Mouse (Mus musculus) megakaryocyte, adult 5-6 weeks (primary cell): Measurements from ENCODE around the gene Nelfb. TPM values are rescaled to one million over a fixed set of nuclear protein-coding genes. Genes with fewer than 3 reads are reported as not detected.

Experiments used
- total RNA-seq, 2 experiments: library from RNA; stranded (forward) in 1 of 2; stranded (reverse) in 1 of 2; fragments of 153-499, 151-499 nt in 1 of 2; fragments of 221-1000, 200-1000 nt in 1 of 2; gene quantifications; 2 replicates each; pipeline versions ENCODE4 v1.2.3 to v1.2.4; 2015 to 2017

Gene Nelfb
- total RNA-seq, 2 experiments from 2014 or later: 21.4 to 30.1 TPM

Other genes starting within 250 kb of the Nelfb start
Only the 30 nearest of the 33 such genes appear.
- 38.3 and 46.3 TPM in 2 replicates for gene Mrpl41, start 236.4 kb downstream of the Nelfb start, total RNA-seq (2015)
- 69.8 and 73.4 TPM in 2 replicates for gene Mrpl41, start 236.4 kb downstream of the Nelfb start, total RNA-seq (2017)
- gene Pnpla7, start 235.5 kb downstream of the Nelfb start, total RNA-seq (2015): 43.7 and 55.6 TPM in 2 replicates
- gene Pnpla7, start 235.5 kb downstream of the Nelfb start, total RNA-seq (2017): 38.3 and 38.5 TPM in 2 replicates
- 6.0 and 6.9 TPM in 2 replicates for gene Nsmf, start 157.1 kb downstream of the Nelfb start, total RNA-seq (2015)
- gene Nsmf, start 157.1 kb downstream of the Nelfb start, total RNA-seq (2017): 6.4 and 10.8 TPM in 2 replicates
- not detected in 2 replicates for gene Entpd8, start 131.2 kb downstream of the Nelfb start, total RNA-seq (2015)
- gene Entpd8, start 131.2 kb downstream of the Nelfb start, total RNA-seq (2017): not detected in 2 replicates
- gene Noxa1, start 116.3 kb downstream of the Nelfb start, total RNA-seq (2015): not detected in 2 replicates
- not detected in 2 replicates for gene Noxa1, start 116.3 kb downstream of the Nelfb start, total RNA-seq (2017)
- 1.1 TPM in 1 of 2 replicates, not detected in the other for gene Nrarp, start 30.7 kb downstream of the Nelfb start, total RNA-seq (2015)
- gene Nrarp, start 30.7 kb downstream of the Nelfb start, total RNA-seq (2017): 0.22 and 0.28 TPM in 2 replicates
- gene Tor4a, start 14.6 kb downstream of the Nelfb start, total RNA-seq (2015): 17.4 and 19.7 TPM in 2 replicates
- gene Tor4a, start 14.6 kb downstream of the Nelfb start, total RNA-seq (2017): 25.1 and 29.6 TPM in 2 replicates
- not detected in 2 replicates for gene Stpg3, start 3.1 kb upstream of the Nelfb start, total RNA-seq (2015)
- not detected in 2 replicates for gene Stpg3, start 3.1 kb upstream of the Nelfb start, total RNA-seq (2017)
- 0.20 and 0.57 TPM in 2 replicates for gene Fam166a, start 7.3 kb upstream of the Nelfb start, total RNA-seq (2015)
- not detected in 2 replicates for gene Fam166a, start 7.3 kb upstream of the Nelfb start, total RNA-seq (2017)
- 269 and 285 TPM in 2 replicates for gene Tubb4b, start 13.2 kb upstream of the Nelfb start, total RNA-seq (2015)
- gene Tubb4b, start 13.2 kb upstream of the Nelfb start, total RNA-seq (2017): 371 and 385 TPM in 2 replicates
- not detected in 2 replicates for gene Slc34a3, start 22.9 kb upstream of the Nelfb start, total RNA-seq (2015)
- gene Slc34a3, start 22.9 kb upstream of the Nelfb start, total RNA-seq (2017): not detected in 2 replicates
- not detected in 2 replicates for gene Rnf224, start 25.3 kb upstream of the Nelfb start, total RNA-seq (2015)
- not detected in 2 replicates for gene Rnf224, start 25.3 kb upstream of the Nelfb start, total RNA-seq (2017)
- gene Rnf208, start 30.8 kb upstream of the Nelfb start, total RNA-seq (2015): 0.14 TPM in 1 of 2 replicates, not detected in the other
- gene Rnf208, start 30.8 kb upstream of the Nelfb start, total RNA-seq (2017): not detected in 2 replicates
- gene Cysrt1, start 31.0 kb upstream of the Nelfb start, total RNA-seq (2015): not detected in 2 replicates
- gene Cysrt1, start 31.0 kb upstream of the Nelfb start, total RNA-seq (2017): not detected in 2 replicates
- 4.7 TPM in 2 replicates for gene AL732309.1, start 35.4 kb upstream of the Nelfb start, total RNA-seq (2015)
- 1.7 TPM in 1 of 2 replicates, not detected in the other for gene AL732309.1, start 35.4 kb upstream of the Nelfb start, total RNA-seq (2017)
- gene Tmem203, start 44.0 kb upstream of the Nelfb start, total RNA-seq (2015): 8.4 and 13.1 TPM in 2 replicates
- gene Tmem203, start 44.0 kb upstream of the Nelfb start, total RNA-seq (2017): 7.4 and 10.9 TPM in 2 replicates
- 7.5 and 10.5 TPM in 2 replicates for gene Tprn, start 51.1 kb upstream of the Nelfb start, total RNA-seq (2015)
- gene Tprn, start 51.1 kb upstream of the Nelfb start, total RNA-seq (2017): 5.2 and 6.0 TPM in 2 replicates
- 159 TPM in 2 replicates for gene Ssna1, start 60.9 kb upstream of the Nelfb start, total RNA-seq (2015)
- 61.1 and 86.0 TPM in 2 replicates for gene Ssna1, start 60.9 kb upstream of the Nelfb start, total RNA-seq (2017)
- gene Anapc2, start 61.0 kb upstream of the Nelfb start, total RNA-seq (2015): 28.9 and 40.5 TPM in 2 replicates
- gene Anapc2, start 61.0 kb upstream of the Nelfb start, total RNA-seq (2017): 25.1 and 32.1 TPM in 2 replicates
- gene Tmem210, start 76.7 kb upstream of the Nelfb start, total RNA-seq (2015): not detected in 2 replicates
- not detected in 2 replicates for gene Tmem210, start 76.7 kb upstream of the Nelfb start, total RNA-seq (2017)
- gene Lrrc26, start 78.4 kb upstream of the Nelfb start, total RNA-seq (2015): not detected in 2 replicates
- gene Lrrc26, start 78.4 kb upstream of the Nelfb start, total RNA-seq (2017): not detected in 2 replicates
- gene Grin1, start 107.7 kb upstream of the Nelfb start, total RNA-seq (2015): not detected in 2 replicates
- not detected in 2 replicates for gene Grin1, start 107.7 kb upstream of the Nelfb start, total RNA-seq (2017)
- gene Man1b1, start 120.8 kb upstream of the Nelfb start, total RNA-seq (2015): 14.8 TPM in 2 replicates
- gene Man1b1, start 120.8 kb upstream of the Nelfb start, total RNA-seq (2017): 36.8 and 40.8 TPM in 2 replicates
- gene Dpp7, start 144.9 kb upstream of the Nelfb start, total RNA-seq (2015): 25.1 and 30.5 TPM in 2 replicates
- 27.8 and 50.7 TPM in 2 replicates for gene Dpp7, start 144.9 kb upstream of the Nelfb start, total RNA-seq (2017)
- gene Uap1l1, start 154.2 kb upstream of the Nelfb start, total RNA-seq (2015): 34.4 and 36.0 TPM in 2 replicates
- 11.0 and 12.6 TPM in 2 replicates for gene Uap1l1, start 154.2 kb upstream of the Nelfb start, total RNA-seq (2017)
- gene Sapcd2, start 160.8 kb upstream of the Nelfb start, total RNA-seq (2015): 4.9 and 5.5 TPM in 2 replicates
- gene Sapcd2, start 160.8 kb upstream of the Nelfb start, total RNA-seq (2017): 3.6 and 4.6 TPM in 2 replicates
- not detected in 2 replicates for gene Entpd2, start 184.4 kb upstream of the Nelfb start, total RNA-seq (2015)
- gene Entpd2, start 184.4 kb upstream of the Nelfb start, total RNA-seq (2017): not detected in 2 replicates
- gene Npdc1, start 187.9 kb upstream of the Nelfb start, total RNA-seq (2015): not detected in 2 replicates
- not detected in 2 replicates for gene Npdc1, start 187.9 kb upstream of the Nelfb start, total RNA-seq (2017)
- 10.1 and 11.6 TPM in 2 replicates for gene Fut7, start 211.8 kb upstream of the Nelfb start, total RNA-seq (2015)
- gene Fut7, start 211.8 kb upstream of the Nelfb start, total RNA-seq (2017): 20.4 and 21.5 TPM in 2 replicates
- 25.5 and 33.3 TPM in 2 replicates for gene Abca2, start 217.2 kb upstream of the Nelfb start, total RNA-seq (2015)
- gene Abca2, start 217.2 kb upstream of the Nelfb start, total RNA-seq (2017): 12.0 and 13.0 TPM in 2 replicates